18 mouse cellular contexts compared by ENCODE assay signal in the genomic region with DNA sequence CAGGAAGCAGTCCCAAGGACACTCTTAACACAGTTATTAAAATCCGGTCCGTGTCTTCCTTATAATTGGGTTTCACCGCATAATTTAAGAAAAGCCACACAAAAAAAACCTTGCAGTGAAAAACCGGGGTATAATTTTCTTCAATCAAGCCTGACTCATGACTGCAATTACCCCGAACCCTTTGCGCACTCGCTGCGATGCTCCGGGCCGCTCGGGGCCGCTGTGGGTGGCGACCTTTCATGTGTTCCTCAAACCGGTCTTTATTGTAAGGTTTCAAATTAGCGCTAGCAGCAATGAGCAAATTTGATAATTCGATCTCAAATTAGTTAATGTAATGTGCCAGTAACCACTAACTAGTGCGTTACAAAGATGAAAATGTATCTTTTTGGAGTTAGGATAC.
DNase-seq lines count a peak whose midpoint lies in the region; ATAC-seq and TF ChIP-seq lines count a peak whose summit lies in the region.
"Had no signal": no experiment of that assay in that cellular context is flagged by ENCODE, and none has a peak within 500 bp of the region (broad histone marks: within the 10 kb centered on the region; RNA-seq: fewer than 3 reads in every experiment).

No protein-coding gene starts in this region.

- H3K9me3 ChIP-seq in embryonic facial prominence, embryonic 11.5 days (replicated peaks; ENCODE audit: control insufficient read depth, low read length) = no peaks in the 10 kb centered on the region
- H3K9me3 ChIP-seq in midbrain, embryonic 11.5 days (ENCODE audit: control insufficient read depth, low read length) = no peaks in the 10 kb centered on the region
- H3K9me3 ChIP-seq: forebrain, embryonic 15.5 days had no signal

- H3K4me3 ChIP-seq in embryonic facial prominence, embryonic 11.5 days (ENCODE audit: low read depth, low read length) = no peak overlapping the region
- no peak overlapping the region for H3K4me3 ChIP-seq in midbrain, embryonic 11.5 days (ENCODE audit: low read depth, low read length)
- H3K4me3 ChIP-seq: embryonic facial prominence, embryonic 13.5 days; forebrain, embryonic 13.5 days; forebrain, embryonic 15.5 days had no signal

- no peak overlapping the region for H3K9ac ChIP-seq in embryonic facial prominence, embryonic 11.5 days (replicated peaks; ENCODE audit: low read length)
- no peak overlapping the region for H3K9ac ChIP-seq in midbrain, embryonic 11.5 days (ENCODE audit: low read length)
- H3K9ac ChIP-seq: embryonic facial prominence, embryonic 13.5 days; forebrain, embryonic 13.5 days; forebrain, embryonic 15.5 days; forebrain, postnatal 0 days had no signal

- DNase-seq in brain, embryonic 14.5 days (ENCODE audit: low read depth) = peak; percentile 46
- peak; percentile 53 for DNase-seq in embryonic facial prominence, embryonic 11.5 days (ENCODE audit: low spot score)
- no peak for DNase-seq in midbrain, embryonic 11.5 days (ENCODE audit: low spot score, missing footprints)
- DNase-seq in right cerebral cortex, postnatal 14 days = no peak
- no peak for DNase-seq in cerebellum, adult 9-10 months
- DNase-seq: adrenal gland, adult 2 months; adrenal gland, postnatal 10 days; adrenal gland, postnatal 25 days; cerebellum, adult 11 months; cerebellum, adult 18-20 months; cerebellum, adult 8-10 months; cerebellum, postnatal 10 days; cerebellum, postnatal 36 days; embryo, embryonic 11 days; forebrain, postnatal 0 days had no signal

- no peak for TF ChIP-seq CTCF in brain, embryonic 14.5 days (IDR thresholded peaks at IDR 0.05; ENCODE audit: borderline replicate concordance, extremely low read depth, insufficient read depth, insufficient read length)

- no peak overlapping the region for H3K4me2 ChIP-seq in embryonic facial prominence, embryonic 11.5 days (ENCODE audit: low read depth, low read length)
- no peak overlapping the region for H3K4me2 ChIP-seq in midbrain, embryonic 11.5 days
- H3K4me2 ChIP-seq: embryonic facial prominence, embryonic 13.5 days; forebrain, embryonic 13.5 days; forebrain, embryonic 15.5 days had no signal

- no peaks in the 10 kb centered on the region for H3K27me3 ChIP-seq in embryonic facial prominence, embryonic 11.5 days (ENCODE audit: control insufficient read depth, insufficient read depth, low read length)
- no peaks in the 10 kb centered on the region for H3K27me3 ChIP-seq in midbrain, embryonic 11.5 days (ENCODE audit: control insufficient read depth, insufficient read depth, low read length)
- H3K27me3 ChIP-seq: forebrain, embryonic 13.5 days; forebrain, embryonic 15.5 days had no signal

- TF ChIP-seq POLR2A in brain, embryonic 14.5 days (IDR thresholded peaks at IDR 0.05; ENCODE audit: borderline replicate concordance, extremely low read depth, insufficient read depth, insufficient read length, poor library complexity, severe bottlenecking) = no peak

- no peak overlapping the region for H3K27ac ChIP-seq in embryonic facial prominence, embryonic 11.5 days (replicated peaks; ENCODE audit: low read depth, low read length)
- no peak overlapping the region for H3K27ac ChIP-seq in midbrain, embryonic 11.5 days (ENCODE audit: low read depth, low read length)
- H3K27ac ChIP-seq: embryonic facial prominence, embryonic 13.5 days; forebrain, embryonic 13.5 days had no signal

- peaks cover 18% of the 10 kb centered on the region for H3K4me1 ChIP-seq in embryonic facial prominence, embryonic 11.5 days (ENCODE audit: control insufficient read depth, insufficient read depth, low read length)
- peaks cover 17% of the 10 kb centered on the region for H3K4me1 ChIP-seq in midbrain, embryonic 11.5 days (ENCODE audit: control insufficient read depth, insufficient read depth, low read length)

- WGBS in embryonic facial prominence, embryonic 11.5 days = 41% methylated on average over 17 of the region's 17 CpGs
- 92% methylated on average over 17 of the region's 17 CpGs for WGBS in midbrain, embryonic 11.5 days

- no peaks in the 10 kb centered on the region for H3K36me3 ChIP-seq in embryonic facial prominence, embryonic 11.5 days (replicated peaks; ENCODE audit: control insufficient read depth, insufficient read depth, low read depth, low read length)
- H3K36me3 ChIP-seq in midbrain, embryonic 11.5 days (ENCODE audit: control insufficient read depth, insufficient read depth, low read length) = no peaks in the 10 kb centered on the region
- H3K36me3 ChIP-seq: embryonic facial prominence, embryonic 13.5 days; forebrain, embryonic 15.5 days had no signal

- ATAC-seq in embryonic facial prominence, embryonic 11.5 days (replicated peaks; ENCODE audit: insufficient number of reproducible peaks, low FRiP score, low TSS enrichment, low read depth) = no peak
- ATAC-seq in midbrain, embryonic 11.5 days (ENCODE audit: low FRiP score) = no peak
- ATAC-seq: forebrain, embryonic 13.5 days; forebrain, embryonic 15.5 days; forebrain, postnatal 0 days had no signal

Comparison
In these comparisons a context has a peak if more than half of its experiments do, and no peak if none do; other contexts are left out.
1. DNase-seq: peak in brain, embryonic 14.5 days (single experiment) and embryonic facial prominence, embryonic 11.5 days (single experiment); none in midbrain, embryonic 11.5 days (single experiment), right cerebral cortex, postnatal 14 days (single experiment) and cerebellum, adult 9-10 months (single experiment).